ENCODE assay signal across 14 mouse cellular contexts in the genomic region with DNA sequence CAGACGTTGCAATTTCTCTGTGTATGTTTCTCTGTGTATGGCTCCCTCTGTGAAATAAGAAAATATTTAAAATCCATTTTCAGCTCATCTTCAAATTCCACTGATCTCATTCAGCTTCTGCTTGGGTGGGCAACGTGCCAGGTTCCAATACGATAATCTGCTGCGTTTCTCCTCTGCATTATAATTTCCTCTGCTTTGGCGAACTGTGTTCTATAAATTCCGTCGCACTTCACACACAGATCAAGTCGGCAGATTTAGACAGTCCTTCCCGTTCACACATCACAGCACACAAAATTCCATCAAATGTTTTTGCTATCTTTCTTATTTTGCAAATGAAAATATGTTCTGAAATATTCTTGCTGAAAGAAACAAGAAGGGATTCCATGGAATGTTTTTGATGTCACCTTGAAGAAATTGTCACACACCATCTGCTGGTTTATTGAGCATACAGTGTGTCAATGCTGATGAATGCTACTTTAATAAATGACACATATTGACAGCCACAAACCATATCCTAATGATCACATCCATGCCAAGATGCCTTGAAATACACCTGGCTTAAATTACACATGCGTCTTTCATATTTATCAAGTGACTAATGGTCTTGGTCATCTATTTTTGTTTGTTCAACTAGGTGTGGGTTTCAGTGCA.
DNase-seq lines count a peak whose midpoint lies in the region; ATAC-seq and TF ChIP-seq lines count a peak whose summit lies in the region.
"Had no signal": no experiment of that assay in that cellular context is flagged by ENCODE, and none has a peak within 500 bp of the region (broad histone marks: within the 10 kb centered on the region; RNA-seq: fewer than 3 reads in every experiment).

No protein-coding gene starts in this region.

- H3K4me2 ChIP-seq in forebrain, embryonic 14.5 days (ENCODE audit: low read length) = no peak overlapping the region
- no peak overlapping the region for H3K4me2 ChIP-seq in forebrain, embryonic 11.5 days (ENCODE audit: low read depth, low read length, severe bottlenecking)
- H3K4me2 ChIP-seq: liver, embryonic 13.5 days had no signal

- no peaks in the 10 kb centered on the region for H3K9me3 ChIP-seq in forebrain, embryonic 14.5 days (replicated peaks; ENCODE audit: control insufficient read depth, low read length)
- H3K9me3 ChIP-seq in forebrain, embryonic 11.5 days (ENCODE audit: control insufficient read depth, low read length) = no peaks in the 10 kb centered on the region
- H3K9me3 ChIP-seq: liver, embryonic 13.5 days had no signal

- peak; percentile 87; the same call in 1 of the 2 replicates for ATAC-seq in forebrain, embryonic 14.5 days
- no peak for ATAC-seq in forebrain, embryonic 11.5 days (replicated peaks; ENCODE audit: low FRiP score)
- ATAC-seq: intestine, embryonic 16.5 days had no signal

- H3K4me3 ChIP-seq in forebrain, embryonic 14.5 days (ENCODE audit: low read depth, low read length) = no peak overlapping the region
- no peak overlapping the region for H3K4me3 ChIP-seq in forebrain, embryonic 11.5 days (ENCODE audit: low read depth, low read length)
- no peak overlapping the region for H3K4me3 ChIP-seq in gastrocnemius, adult 2 months
- no peak overlapping the region for H3K4me3 ChIP-seq in thymus, adult 2 months (ENCODE audit: control insufficient read depth, insufficient read depth, low read length)
- H3K4me3 ChIP-seq: liver, embryonic 13.5 days; myocyte had no signal

- no peak for TF ChIP-seq POLR2A in thymus, adult 2 months (IDR thresholded peaks at IDR 0.05; ENCODE audit: control insufficient read depth, extremely low read depth, insufficient read depth, low read length, poor library complexity)

- H3K27ac ChIP-seq in forebrain, embryonic 14.5 days (ENCODE audit: low read depth, low read length) = no peak overlapping the region
- H3K27ac ChIP-seq in forebrain, embryonic 11.5 days (ENCODE audit: low read depth, low read length) = no peak overlapping the region
- no peak overlapping the region for H3K27ac ChIP-seq in gastrocnemius, adult 2 months
- no peak overlapping the region for H3K27ac ChIP-seq in thymus, adult 2 months (ENCODE audit: control insufficient read depth, insufficient read depth, low read length)
- H3K27ac ChIP-seq: liver, embryonic 13.5 days had no signal

- no peaks in the 10 kb centered on the region for H3K36me3 ChIP-seq in forebrain, embryonic 14.5 days (ENCODE audit: control insufficient read depth, insufficient read depth, low read length)
- H3K36me3 ChIP-seq in forebrain, embryonic 11.5 days (ENCODE audit: control insufficient read depth, insufficient read depth, low read length) = no peaks in the 10 kb centered on the region
- H3K36me3 ChIP-seq in thymus, adult 2 months (ENCODE audit: control insufficient read depth, insufficient read depth, low read length) = no peaks in the 10 kb centered on the region
- H3K36me3 ChIP-seq: liver, embryonic 13.5 days had no signal

- no peaks in the 10 kb centered on the region for H3K4me1 ChIP-seq in forebrain, embryonic 14.5 days (ENCODE audit: control insufficient read depth, insufficient read depth, low read length)
- no peaks in the 10 kb centered on the region for H3K4me1 ChIP-seq in forebrain, embryonic 11.5 days (replicated peaks; ENCODE audit: control insufficient read depth, insufficient read depth, low read length)
- no peaks in the 10 kb centered on the region for H3K4me1 ChIP-seq in thymus, adult 2 months (replicated peaks; ENCODE audit: control insufficient read depth, insufficient read depth, low read length)
- H3K4me1 ChIP-seq: liver, embryonic 13.5 days had no signal

- H3K27me3 ChIP-seq in forebrain, embryonic 14.5 days (replicated peaks; ENCODE audit: control insufficient read depth, insufficient read depth, low read length) = no peaks in the 10 kb centered on the region
- no peaks in the 10 kb centered on the region for H3K27me3 ChIP-seq in forebrain, embryonic 11.5 days (ENCODE audit: control insufficient read depth, insufficient read depth, low read length)
- no peaks in the 10 kb centered on the region for H3K27me3 ChIP-seq in thymus, adult 2 months (ENCODE audit: control insufficient read depth, insufficient read depth, low read length)
- H3K27me3 ChIP-seq: liver, embryonic 13.5 days had no signal

- H3K9ac ChIP-seq in forebrain, embryonic 14.5 days (ENCODE audit: low read length) = no peak overlapping the region
- no peak overlapping the region for H3K9ac ChIP-seq in forebrain, embryonic 11.5 days (ENCODE audit: low read length)
- H3K9ac ChIP-seq: liver, embryonic 13.5 days had no signal

- no peak for TF ChIP-seq CTCF in gastrocnemius, adult 2 months (IDR thresholded peaks at IDR 0.05)
- TF ChIP-seq CTCF in thymus, adult 2 months (IDR thresholded peaks at IDR 0.05; ENCODE audit: borderline replicate concordance, control insufficient read depth, extremely low read depth, insufficient read depth, low read length, poor library complexity) = no peak

- intact Hi-C loops in gastrocnemius, adult 2 months (cut with DNase I) = no loop called here

- WGBS in forebrain, embryonic 14.5 days = 67% methylated on average over 10 of the region's 10 CpGs
- WGBS in forebrain, embryonic 11.5 days = 88% methylated on average over 10 of the region's 10 CpGs
- WGBS in thymus, adult 2 months = 92% methylated on average over 10 of the region's 10 CpGs

- DNase-seq in forebrain, embryonic 14.5 days (ENCODE audit: low spot score) = peak; percentile 76
- DNase-seq in forebrain, embryonic 11.5 days (ENCODE audit: low spot score) = no peak
- peak; percentile 37 to 54 for DNase-seq in frontal cortex, postnatal 10 days (ENCODE audit: low spot score in 2 of 2)
- peak; percentile 24 to 53 for DNase-seq in layer of hippocampus, postnatal 25 days (ENCODE audit: extremely low spot score in 1 of 2, low spot score in 1 of 2)
- DNase-seq in right cerebral cortex, postnatal 10 days (ENCODE audit: low spot score in 2 of 2) = peak; percentile 87 to 91
- no peak for DNase-seq in adrenal gland, postnatal 4 days (ENCODE audit: low spot score in 2 of 2)
- DNase-seq in gastrocnemius, adult 2 months = no peak
- no peak for DNase-seq in thymus, adult 2 months
- DNase-seq: heart, adult 11 months; heart, postnatal 10 days; liver, embryonic 13.5 days; thymus, postnatal 36 days had no signal

Comparison
In these comparisons a context has a peak if more than half of its experiments do, and no peak if none do; other contexts are left out.
1. DNase-seq: peak in forebrain, embryonic 14.5 days (single experiment), frontal cortex, postnatal 10 days (2 of 2), layer of hippocampus, postnatal 25 days (2 of 2) and right cerebral cortex, postnatal 10 days (2 of 2); none in forebrain, embryonic 11.5 days (single experiment), adrenal gland, postnatal 4 days (0 of 2), gastrocnemius, adult 2 months (single experiment) and thymus, adult 2 months (single experiment).